Mouse (Mus musculus): Measurements from ENCODE around the gene Spaca9.

Gene Spaca9

DNA sequence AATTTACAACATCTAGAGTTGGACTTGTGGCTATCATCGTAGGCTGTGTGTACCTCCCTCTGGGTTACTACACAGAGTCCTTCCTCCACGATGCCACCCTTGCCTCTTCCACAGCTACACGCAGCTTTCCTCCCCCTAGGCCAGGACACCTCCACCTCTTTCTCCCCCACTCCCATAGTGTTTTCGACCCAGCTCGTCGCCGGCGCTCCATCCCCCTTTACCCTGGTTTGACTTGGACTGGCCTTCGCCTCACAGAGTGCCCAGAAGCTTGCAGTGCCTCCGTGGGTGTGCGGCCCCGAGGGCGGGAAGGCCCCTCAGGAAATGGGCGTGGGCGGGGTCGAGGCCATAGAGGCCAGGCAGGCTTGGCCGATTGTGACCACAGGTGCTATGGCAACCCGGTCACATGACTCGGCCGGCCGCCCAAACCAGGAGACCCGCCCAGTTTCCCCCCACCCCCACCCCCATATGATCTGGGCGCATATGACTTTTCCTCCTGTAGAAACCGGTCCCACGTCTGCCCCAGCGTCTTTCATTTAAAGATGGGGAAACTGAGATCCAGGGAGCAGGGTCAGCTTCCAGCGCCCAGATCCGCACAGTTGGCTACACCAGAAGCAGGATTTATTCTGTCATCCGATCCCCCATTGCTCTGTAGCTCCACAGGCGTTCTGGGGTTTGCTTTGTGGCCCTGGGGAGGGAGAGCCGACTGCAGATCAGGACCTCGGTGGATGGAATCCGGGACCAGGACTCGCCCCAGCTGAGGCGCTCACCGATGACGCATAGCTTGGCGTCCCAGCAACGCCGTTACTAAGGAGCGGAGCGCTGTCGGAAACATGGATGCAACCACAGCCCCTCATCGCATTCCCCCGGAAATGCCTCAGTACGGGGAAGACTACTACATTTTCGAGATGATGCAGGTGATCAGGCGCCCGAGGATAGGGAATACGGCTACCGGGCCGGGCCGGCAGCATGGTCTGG lies at the start of gene Spaca9, which contains the start of gene Ak8:
Spaca9 (minus strand) TSS at position 367 of the 975 bp plus-strand sequence.
Ak8 (plus strand) TSS at position 804 of the 975 bp plus-strand sequence.
- peak; percentile 88 for DNase-seq (ENCODE audit: low read depth, low spot score)

DNA sequence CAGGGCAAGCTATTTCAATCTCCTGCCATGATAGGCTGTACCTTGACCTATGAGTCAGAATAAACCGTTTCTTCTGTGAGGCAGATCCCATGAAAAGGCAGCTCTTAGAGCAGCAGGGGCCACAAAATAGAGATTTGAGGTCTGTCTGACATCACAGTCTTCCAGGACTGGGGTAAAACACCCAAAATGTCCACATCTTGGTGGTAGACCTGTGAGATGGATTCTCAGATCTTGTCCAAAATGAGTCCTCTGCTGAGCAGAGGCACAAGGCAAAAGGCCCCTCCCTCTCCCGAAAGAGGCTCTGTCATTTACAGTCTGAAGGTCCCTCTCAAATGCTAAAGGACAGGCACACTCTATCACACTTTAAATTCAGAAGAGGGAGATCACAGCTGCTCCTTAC lies 48.2 kb upstream of the Spaca9 start:
- no peak for DNase-seq (ENCODE audit: low read depth, low spot score)

DNA sequence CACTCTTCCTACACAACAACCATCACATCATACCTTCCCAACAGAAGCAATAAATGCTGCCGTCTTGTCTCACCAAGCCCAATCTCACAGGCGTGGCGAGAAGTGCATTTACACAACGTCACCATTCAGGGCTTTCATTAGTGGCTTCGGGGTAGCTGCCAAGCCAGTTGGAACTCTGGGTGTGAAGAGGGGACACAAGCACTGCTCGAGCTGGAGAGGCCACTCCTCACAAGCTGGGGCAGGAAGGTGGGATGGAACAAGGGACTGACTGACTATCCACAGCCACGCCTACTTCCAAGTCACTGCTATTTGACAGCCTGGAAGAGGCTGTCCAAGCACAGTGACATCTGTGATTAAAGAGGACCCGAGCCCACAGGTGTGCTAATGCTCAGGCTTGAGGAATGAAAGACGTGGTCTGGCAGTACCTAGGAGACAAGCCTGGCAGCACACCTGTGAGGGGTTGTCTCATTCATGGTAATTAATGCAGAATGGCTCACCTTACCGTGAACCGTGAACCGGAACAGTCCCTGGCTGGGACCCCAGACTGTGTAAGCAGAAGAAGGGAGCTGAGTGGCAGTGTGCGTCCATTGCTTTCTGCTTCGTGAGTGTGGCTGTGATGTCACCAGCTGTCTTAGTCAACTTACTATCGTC lies 47.3 kb upstream of the Spaca9 start:
- no peak for DNase-seq (ENCODE audit: low read depth, low spot score)

DNA sequence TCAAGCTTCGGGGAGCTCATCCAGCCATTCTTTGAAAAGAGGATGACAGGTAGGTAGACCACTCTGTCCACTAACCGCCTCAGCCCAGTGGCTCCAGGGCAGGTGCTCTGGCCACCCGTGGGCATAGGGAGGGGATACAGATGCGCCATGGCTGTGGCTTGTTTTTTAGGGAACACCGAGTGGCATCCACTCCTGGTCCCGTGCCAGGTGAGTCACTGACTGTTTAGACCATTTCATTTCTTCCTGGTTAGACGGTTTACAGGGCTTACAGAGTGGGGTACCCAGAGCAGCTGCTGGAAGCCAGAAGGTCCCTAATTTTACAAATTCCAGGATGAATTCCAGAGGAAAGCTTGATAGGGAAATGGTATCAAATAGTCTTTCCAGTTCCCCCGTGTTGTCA lies 43.2 kb upstream of the Spaca9 start:
- DNase-seq (ENCODE audit: low read depth, low spot score) = no peak

DNA sequence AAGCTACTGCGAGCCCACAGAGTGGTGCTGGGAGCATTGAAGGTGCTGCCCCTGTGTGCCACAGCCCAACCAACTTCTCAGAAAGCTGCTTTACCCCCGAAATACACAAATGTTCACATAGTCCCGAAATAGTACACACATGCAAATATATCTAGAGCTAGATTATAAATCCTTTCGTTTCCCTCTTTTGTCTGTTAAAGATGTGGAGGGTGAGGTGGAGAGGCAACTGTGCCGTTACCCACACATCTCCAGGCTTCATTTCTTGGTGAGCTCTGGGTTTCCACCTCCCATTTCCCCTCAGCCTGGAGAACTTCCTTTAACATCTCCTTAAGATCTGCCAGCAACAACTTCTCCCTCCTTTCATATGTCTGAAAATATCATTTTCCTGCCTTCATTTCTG lies 40.6 kb upstream of the Spaca9 start:
- no peak for DNase-seq (ENCODE audit: low read depth, low spot score)

DNA sequence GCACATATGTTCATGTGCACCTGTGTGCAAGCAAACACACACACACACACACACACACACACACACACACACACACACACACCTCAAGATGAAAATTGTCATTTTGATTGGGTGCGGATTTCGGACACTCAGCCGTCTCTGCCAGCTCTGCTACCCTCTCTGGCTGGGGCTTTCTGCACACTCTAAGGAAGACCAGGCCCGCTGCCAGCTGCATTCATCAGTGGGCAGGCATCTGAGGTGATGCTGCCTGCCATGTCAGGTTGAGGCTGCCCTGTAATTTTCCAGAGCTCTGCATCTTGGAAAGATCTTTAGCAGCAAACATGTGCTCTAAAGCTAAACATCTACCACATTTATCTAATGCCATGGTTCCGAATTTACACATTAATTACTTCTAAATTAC lies 37.6 kb upstream of the Spaca9 start:
- peak; percentile 42 for DNase-seq (ENCODE audit: low read depth, low spot score)

DNA sequence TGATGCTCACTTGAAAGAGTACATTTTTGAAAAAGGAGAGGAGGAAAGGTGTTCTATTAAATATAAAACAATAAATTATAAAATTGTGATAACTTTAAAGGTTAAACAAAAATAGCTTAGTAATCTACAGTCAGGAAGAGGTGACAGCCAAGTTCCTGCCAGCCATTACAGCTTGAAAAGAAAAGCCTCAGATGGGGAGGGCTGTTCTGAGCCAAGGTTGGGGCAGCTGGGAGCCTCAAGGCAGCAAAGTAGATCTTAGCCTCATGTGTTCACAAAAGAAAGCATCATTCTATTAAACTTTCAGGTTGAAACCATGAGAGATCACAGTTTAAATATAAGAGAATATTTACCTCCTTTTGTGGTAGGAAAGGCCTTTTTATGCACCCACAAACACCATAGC lies 31.1 kb upstream of the Spaca9 start:
- peak; percentile 8 for DNase-seq (ENCODE audit: low read depth, low spot score)

DNA sequence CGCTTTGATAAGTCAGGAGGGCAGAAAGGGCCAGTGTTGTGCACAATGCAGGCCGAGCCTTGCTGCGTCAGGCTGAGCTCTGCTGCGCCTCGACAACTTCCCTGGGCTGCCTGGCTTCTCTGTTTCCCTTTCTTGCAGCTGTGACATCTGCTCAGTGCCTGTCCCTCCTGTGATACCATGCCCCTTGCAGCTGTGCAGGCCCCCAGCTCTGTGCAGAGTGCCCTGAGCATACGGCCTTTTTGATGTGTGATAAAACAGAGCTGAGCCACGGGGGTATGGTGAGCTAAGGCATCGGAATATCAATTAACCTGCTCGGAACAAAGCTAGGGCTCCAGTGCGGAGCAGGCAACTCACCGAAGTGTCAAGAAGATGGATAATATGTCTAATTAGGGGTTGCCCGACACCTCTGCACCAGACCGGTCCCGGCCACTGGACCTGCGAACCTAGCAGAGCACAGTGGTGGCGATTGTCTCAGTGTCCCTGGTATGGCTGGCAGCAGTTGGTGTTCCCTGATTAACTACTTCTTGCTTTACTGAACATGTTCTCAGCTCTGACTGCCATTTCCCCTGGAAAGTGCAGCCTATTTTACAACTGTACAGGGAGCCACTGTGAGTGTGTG lies 28.4 kb upstream of the Spaca9 start:
- DNase-seq (ENCODE audit: low read depth, low spot score) = no peak

DNA sequence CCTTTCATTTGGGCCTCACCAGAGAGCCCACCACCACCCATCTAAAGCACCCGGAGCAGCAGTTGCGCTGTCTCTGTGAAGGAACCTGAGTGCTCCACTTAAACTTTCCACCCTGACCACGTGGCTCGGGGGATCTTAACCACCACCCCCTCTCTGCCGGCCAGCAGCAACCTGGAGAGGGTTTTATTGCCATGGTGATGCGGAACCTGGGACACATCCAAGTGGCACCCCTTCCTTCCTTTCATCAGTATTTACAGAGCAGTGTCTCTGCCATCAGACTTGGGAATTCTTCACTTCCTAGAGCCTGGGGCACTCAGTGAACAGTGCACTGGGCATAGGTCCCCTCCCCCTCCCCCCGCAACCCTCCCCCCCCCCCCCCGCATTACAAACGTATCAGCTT lies 24.4 kb upstream of the Spaca9 start:
- no peak for DNase-seq (ENCODE audit: low read depth, low spot score)

GRCm38 (mm10) chr2:28722419-28722818 lies 22.9 kb upstream of the Spaca9 start:
- DNase-seq (ENCODE audit: low read depth, low spot score) = no peak

- DNase-seq (ENCODE audit: low read depth, low spot score) = no peak
These were observed 13.5 kb upstream of the Spaca9 start for GRCm38 (mm10) chr2:28713036-28713435.

- no peak for DNase-seq (ENCODE audit: low read depth, low spot score)
These were observed 7.3 kb upstream of the Spaca9 start for GRCm38 (mm10) chr2:28706787-28707186.

DNA sequence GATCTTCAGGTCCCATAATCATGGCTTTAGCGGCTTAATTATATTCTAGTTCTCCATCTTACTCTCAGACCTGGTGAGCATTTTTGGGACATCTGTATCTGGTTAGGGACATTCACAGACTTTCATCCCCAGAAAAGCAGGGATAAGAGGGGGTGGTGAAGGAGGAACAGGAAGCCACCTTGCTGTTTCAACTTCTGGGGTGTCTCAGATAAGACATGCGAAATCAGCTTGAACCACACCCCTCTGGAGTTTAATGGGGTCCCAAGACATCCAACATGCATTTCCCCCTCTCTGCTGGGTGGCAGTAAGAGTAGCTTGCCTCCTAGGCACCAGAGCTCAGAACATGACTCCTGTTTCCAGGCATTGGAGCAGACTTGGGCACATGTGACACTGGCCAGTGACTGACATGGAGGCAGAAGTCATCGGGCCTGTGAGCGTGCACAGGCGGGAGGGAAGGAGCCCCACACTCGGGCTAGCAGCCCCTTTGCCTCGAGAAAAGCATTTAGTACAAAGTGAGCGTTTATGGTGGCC lies 6.6 kb upstream of the Spaca9 start:
- DNase-seq (ENCODE audit: low read depth, low spot score) = no peak

DNA sequence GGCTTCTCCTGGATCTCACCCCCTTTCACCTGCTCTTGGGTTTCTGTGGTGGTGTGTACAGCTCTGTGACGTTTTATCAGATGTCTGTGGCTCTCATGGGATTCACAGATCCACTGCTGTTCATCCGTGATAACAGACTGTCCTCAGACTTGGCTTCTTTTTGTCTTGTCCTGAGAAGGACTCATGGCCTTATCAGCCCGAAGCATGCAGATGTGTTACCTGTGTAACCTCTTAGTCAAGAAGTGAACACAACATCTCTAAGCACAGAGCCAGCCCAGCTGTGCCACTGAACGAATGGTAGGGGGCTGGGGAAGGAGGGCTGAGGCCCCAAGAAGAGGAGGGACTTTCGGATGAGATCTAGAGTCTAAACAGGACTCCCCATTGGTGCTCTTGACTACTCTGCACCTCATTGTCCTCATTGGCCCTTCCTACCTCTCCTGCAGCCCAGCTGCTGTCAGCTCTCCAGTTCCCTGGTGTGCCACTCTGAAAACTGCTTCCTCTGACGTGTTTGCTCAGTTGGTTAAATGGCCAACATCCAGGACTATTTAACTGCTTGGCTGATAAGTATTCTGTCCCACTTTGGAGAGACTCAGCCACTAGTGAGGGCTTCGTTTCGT lies 2.2 kb upstream of the Spaca9 start:
- no peak for DNase-seq (ENCODE audit: low read depth, low spot score)

GRCm38 (mm10) chr2:28698566-28698965 lies 961 bp downstream of the Spaca9 start:
- DNase-seq (ENCODE audit: low read depth, low spot score) = no peak

- DNase-seq (ENCODE audit: low read depth, low spot score) = peak; percentile 56
These were observed 6.8 kb downstream of the Spaca9 start for GRCm38 (mm10) chr2:28692692-28693091.

GRCm38 (mm10) chr2:28688431-28688830 lies 11.1 kb downstream of the Spaca9 start:
- DNase-seq (ENCODE audit: low read depth, low spot score) = peak; percentile 64

DNA sequence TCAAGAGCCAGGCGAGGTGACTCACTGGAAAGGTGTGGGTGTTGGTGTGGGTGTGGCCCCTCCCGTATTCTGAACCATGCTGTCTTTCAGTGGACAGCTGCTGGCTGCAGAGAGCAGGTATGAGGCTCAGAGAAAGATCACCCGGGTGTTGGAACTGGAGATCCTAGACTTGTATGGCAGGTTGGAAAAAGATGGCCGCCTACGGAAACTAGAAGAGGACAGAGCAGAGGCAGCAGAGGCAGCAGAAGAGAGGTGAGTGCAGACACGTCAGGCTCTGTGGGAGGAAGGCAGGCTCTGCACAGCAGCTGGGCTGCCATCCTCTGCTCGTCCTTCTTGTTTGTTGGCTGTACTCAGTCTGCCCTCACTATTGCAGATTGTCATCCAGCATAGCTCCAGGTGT lies 13.6 kb downstream of the Spaca9 start:
- DNase-seq (ENCODE audit: low read depth, low spot score) = peak; percentile 78

- peak; percentile 91 for DNase-seq (ENCODE audit: low read depth, low spot score)
These were observed 17.8 kb downstream of the Spaca9 start for GRCm38 (mm10) chr2:28681718-28682117.

DNA sequence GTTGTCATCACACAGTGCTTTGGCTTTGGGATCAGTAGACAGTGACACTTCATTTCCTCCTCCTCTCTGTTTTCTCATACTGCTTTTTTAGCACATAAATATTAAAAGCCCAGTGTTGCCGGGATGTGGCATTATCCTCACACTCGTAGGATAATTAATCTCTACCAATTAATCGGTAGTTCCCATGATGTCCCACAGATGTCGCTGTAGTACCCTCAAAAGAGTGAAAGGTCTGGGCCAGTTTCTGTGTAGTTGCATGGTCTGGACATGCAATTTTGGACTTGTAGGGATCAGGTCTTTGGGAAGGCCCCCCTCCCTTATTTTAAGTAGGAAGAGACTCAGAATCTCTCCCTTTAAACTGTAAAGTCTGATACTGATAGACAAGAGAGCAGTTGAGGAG lies 18.8 kb downstream of the Spaca9 start:
- DNase-seq (ENCODE audit: low read depth, low spot score) = peak; percentile 32

DNA sequence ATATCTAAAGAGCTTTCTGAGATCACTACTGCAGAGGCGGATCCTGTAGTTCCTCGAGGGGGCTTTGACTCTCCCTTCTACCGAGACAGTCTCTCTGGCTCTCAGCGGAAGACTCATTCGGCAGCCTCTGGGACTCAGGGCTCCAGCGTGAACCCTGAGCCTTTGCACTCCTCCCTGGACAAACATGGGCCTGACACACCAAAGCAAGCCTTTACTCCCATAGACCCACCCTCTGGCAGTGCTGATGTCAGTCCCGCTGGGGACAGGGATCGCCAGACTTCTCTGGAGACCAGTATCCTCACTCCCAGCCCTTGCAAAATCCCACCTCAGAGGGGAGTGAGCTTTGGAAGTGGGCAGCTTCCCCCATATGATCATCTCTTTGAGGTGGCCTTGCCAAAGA lies 23.5 kb downstream of the Spaca9 start:
- no peak for DNase-seq (ENCODE audit: low read depth, low spot score)

DNA sequence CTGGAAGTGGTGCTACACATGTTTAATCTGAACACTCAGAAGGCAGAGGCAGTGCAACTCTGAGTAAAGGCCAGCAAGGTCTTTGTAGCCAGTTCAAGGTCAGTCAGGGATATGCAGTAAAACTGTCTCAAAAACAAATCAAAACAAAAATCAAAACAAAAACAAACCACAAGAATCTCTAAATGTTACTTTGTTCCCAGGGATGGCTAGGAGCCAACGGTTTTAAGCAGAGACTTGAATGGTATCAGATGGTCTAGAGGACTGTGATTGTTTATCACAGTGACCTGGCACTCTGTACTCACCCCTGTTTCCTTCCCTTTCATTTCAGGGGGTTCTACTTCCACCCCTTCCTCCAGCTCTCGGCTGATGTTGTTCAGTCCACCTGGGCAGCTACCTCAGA lies 28.1 kb downstream of the Spaca9 start:
- no peak for DNase-seq (ENCODE audit: low read depth, low spot score)

All from brain, adult 2 months (tissue).